Mouse (Mus musculus): ENCODE data around the gene 2510002D24Rik. TPM values are rescaled to one million over a fixed set of nuclear protein-coding genes. Genes with fewer than 3 reads are reported as not detected.

The 2510002D24Rik gene
- polyA plus RNA-seq (2012; rRNA removed), result 19.5 and 21.9 TPM in 2 replicates

DNA sequence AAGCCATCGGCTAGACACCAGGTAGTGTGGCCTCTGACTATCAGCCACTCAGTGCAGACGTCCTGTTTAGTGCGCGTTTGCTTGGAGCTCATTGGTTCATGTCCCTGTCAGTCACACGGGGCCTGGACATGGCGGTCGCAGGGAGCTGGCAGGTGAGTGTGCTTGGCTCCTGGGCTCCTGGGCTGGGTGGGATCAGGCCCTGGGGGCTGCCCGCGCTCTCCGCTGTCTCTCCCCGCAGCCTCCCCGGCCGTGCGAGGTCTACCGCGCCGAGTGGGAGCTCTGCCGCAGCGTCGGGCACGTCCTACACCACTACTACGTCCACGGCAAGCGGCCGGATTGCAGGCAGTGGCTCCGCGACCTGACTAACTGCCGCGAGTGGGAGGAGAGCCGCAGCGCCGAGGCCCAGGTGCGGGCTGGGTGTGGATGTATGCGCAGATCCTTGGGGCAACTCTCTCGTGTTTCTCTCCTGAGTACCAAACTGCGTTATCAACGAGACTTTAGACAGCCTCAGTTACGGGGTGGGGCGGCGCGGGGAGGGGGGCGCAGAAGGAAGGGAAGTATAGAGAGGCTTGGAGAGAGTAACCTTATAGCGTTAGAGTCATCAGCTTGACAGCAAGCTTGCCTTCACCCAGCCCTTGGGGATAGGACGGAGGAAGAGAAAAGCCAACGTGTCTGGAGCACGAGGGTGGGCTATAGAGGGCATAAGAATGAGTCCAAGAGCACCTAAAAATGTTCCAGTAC lies at the start of gene 2510002D24Rik, which contains the start of gene Gm28539:
TSS of gene 2510002D24Rik (plus strand) at position 111 of the 741 bp plus-strand sequence.
TSS of gene Gm28539 (plus strand) at position 117 of the 741 bp plus-strand sequence.

GRCm38 (mm10) chr16:18811468-18812384 lies 24.7 kb upstream of the 2510002D24Rik start, which contains the start of the genes Ufd1 and Cdc45:
TSS of gene Ufd1 (plus strand) at chr16:18811779.
TSS of gene Cdc45 (minus strand) at chr16:18811987.

GRCm38 (mm10) chr16:18876442-18877308 lies 40.3 kb downstream of the 2510002D24Rik start, which contains the start of the genes Mrpl40 and Hira:
TSS of gene Mrpl40 (minus strand) at chr16:18876862.
TSS of gene Hira (plus strand) at chr16:18877037.

Other genes with a start within 250 kb of the 2510002D24Rik start
- 0.01 and 0.07 TPM in 2 replicates for gene Tbx1, start 245.9 kb upstream of the 2510002D24Rik start, polyA plus RNA-seq (2012; rRNA removed)
- gene Gp1bb, start 214.2 kb upstream of the 2510002D24Rik start, polyA plus RNA-seq (2012; rRNA removed), result 12.3 and 14.7 TPM in 2 replicates
- gene Gm49601, start 210.2 kb upstream of the 2510002D24Rik start, polyA plus RNA-seq (2012; rRNA removed), result 0.70 and 0.88 TPM in 2 replicates
- 2.0 and 2.3 TPM in 2 replicates for gene Sept5, start 206.6 kb upstream of the 2510002D24Rik start, polyA plus RNA-seq (2012; rRNA removed)
- gene Cldn5, start 59.7 kb upstream of the 2510002D24Rik start, polyA plus RNA-seq (2012; rRNA removed), result 5.8 and 6.1 TPM in 2 replicates
- 21.2 and 22.7 TPM in 2 replicates for gene Ufd1, start 24.8 kb upstream of the 2510002D24Rik start, polyA plus RNA-seq (2012; rRNA removed)
- 45.0 and 48.6 TPM in 2 replicates for gene Cdc45, start 24.6 kb upstream of the 2510002D24Rik start, polyA plus RNA-seq (2012; rRNA removed)
- not detected in 2 replicates for gene Gm28539, start within 50 bp of the 2510002D24Rik start, polyA plus RNA-seq (2012; rRNA removed)
- 22.4 and 22.5 TPM in 2 replicates for gene Mrpl40, start 40.3 kb downstream of the 2510002D24Rik start, polyA plus RNA-seq (2012; rRNA removed)
- 19.7 and 23.2 TPM in 2 replicates for gene Hira, start 40.5 kb downstream of the 2510002D24Rik start, polyA plus RNA-seq (2012; rRNA removed)

All from liver, embryonic 14 days (tissue).